Mouse (Mus musculus) thymus, postnatal 36 days (tissue): ENCODE measurements around the gene Uba2.
"Not testable (repeated sequence)": the region's sequence is repeated elsewhere in the genome, so short reads cannot be mapped to it uniquely, and the experiment has no call there.

ENCODE experiments used
- DNase-seq, 2 experiments: peaks; one replicate each; pipeline ENCODE4 v3.0.0; 2022; ENCODE audit warnings: mixed read lengths in 2 of 2

Uba2 gene

DNA sequence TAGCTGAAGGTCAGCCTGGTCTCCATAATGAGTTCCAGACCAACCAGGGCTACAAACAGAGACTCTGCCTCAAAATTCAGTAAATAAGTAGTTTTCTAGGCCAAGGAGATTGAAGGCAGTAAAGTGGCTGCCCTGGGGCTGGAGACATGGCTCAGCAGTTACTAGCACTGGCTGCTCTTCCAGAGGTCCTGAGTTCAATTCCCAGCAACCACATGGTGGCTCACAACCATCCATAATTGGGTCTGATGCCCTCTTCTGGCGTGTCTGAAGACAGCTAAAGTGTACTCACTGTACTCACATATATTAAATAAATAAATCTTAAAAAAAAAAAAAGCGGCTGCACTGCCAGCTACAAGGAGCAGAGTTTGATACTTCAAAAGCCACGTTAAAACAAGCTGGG, 3.4 kb downstream of the Uba2 start:
- no peak for DNase-seq

DNA sequence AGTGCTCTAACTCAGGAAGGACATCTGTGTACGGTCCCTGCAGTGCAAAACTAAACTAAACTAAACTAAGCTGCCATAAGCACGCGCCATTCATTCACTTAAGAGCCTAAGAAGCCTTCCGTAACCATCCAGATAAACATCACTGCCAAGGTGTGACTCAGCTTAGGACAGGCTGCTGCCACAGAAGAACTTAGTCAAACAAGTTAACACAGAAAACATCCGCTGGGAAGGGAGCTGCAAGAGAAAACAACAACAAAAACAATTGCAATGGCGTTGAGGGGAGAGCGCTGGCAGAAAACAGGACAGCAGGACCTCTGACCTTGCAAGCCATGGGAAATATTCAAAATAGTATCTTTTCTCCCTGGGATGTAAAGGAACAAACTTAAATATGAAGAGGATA, 4.7 kb downstream of the Uba2 start:
- no peak for DNase-seq

DNA sequence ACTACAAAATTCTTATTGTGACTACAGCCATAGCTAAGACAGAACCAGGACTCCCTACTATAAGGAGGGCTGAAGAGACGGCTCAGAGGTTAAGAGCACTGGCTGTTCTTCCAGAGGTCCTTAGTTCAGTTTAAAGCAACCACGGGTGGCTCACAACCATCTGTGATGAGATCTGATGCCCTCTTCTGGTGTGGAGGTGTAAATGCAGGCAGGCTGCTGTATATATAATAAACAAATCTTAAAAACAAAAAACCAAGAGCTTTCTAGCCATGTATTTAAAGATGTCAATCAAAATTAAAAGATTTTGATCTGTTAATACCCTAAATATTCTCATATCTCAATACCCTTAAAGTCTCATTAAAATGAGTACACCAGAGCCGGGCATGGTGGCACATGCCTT, 10.2 kb downstream of the Uba2 start:
- no peak for DNase-seq

DNA sequence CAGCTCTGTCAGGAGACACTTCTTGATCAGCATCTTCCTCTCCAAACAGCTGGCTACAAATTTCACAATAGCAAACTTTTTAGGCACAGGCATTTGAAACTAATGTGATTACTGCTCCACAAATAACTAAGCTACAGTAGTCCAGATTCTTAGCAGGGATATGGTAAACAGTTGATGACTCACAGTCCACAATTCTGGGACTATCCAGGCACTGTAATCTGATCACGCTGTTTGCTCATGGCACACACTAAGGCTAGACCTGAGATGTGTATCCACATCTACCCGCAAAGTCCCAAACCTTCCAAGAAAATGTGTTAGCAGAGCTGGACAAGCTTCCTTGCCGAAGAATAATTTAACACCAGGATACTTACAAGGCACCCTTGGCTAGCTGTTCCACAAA, 11.4 kb downstream of the Uba2 start:
- no peak for DNase-seq

DNA sequence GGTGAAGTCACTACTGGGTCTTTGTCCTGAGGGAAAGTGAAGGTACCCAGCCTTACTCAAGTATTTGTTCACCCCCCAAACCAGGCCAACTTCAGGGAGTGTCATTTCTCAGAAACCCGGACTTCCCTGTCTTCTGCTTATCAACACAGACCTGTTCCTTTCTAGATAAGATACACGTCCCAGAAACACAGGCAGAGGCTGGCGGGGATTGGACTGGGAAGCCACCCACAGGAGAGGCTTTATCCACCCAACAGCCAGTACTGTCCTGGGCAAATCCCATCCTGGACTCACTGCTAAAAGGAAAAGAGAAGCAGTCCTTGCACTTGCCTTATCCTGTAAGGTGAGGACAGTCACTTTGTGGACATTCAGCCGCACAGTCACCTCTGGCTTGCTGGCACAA, 22.2 kb downstream of the Uba2 start:
- DNase-seq: no peak

DNA sequence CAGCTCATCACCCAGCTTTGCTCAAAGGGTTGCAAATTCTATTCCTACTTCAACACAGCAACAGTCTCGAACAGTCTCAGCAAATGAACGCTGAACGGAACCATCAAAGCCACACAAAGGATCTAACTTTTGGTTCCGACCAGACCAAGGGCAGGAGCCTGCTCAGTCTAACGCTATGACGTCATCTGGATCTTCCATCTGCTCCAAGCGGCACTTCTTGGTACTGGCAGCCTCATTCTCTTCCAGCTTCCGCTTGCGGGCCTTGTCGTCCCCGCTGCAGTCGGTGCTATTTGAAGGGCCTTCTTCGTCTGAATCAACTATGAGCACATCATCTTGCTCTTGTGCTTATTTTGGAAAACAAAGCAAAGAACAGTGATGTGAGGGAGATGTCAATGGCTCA, 28.3 kb downstream of the Uba2 start:
- no peak for DNase-seq

DNA sequence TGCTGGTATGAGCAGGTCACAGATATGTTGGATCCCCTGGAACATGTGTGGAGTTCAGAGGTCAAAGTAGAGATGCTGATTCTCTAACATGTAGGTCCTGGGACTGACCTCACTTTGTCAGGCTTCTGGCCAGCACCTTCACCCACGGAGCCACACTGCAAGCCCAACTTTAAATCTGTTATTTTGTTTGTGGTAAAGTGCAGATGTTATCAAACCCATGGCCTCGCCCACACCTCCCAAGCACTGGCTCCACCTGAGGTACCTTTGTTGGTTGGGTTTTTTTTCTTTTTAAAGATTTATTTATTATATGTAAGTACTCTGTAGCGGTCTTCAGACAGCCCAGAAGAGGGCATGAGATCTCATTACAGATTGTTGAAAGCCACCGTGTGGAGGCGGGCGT, 29.9 kb downstream of the Uba2 start:
- no peak for DNase-seq

DNA sequence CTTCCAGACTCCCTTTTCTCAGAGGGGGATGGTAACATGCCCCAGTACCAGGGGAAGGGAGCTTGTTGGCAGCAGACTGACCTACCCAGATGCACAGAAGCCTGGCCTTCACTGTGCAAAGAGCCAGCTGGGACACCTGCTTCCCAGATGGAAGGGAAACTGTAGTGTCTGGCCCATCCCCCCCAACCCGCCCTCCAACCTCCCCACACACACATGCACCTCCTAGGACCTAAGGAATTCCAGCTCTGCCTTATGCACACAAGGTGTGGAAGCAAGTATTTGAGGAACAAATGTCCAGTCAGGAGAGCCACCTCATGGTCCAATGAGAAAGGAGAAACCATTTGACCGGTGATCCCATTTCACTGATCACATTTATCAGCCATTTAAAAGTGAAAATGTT, 35.1 kb downstream of the Uba2 start:
- DNase-seq: no peak

DNA sequence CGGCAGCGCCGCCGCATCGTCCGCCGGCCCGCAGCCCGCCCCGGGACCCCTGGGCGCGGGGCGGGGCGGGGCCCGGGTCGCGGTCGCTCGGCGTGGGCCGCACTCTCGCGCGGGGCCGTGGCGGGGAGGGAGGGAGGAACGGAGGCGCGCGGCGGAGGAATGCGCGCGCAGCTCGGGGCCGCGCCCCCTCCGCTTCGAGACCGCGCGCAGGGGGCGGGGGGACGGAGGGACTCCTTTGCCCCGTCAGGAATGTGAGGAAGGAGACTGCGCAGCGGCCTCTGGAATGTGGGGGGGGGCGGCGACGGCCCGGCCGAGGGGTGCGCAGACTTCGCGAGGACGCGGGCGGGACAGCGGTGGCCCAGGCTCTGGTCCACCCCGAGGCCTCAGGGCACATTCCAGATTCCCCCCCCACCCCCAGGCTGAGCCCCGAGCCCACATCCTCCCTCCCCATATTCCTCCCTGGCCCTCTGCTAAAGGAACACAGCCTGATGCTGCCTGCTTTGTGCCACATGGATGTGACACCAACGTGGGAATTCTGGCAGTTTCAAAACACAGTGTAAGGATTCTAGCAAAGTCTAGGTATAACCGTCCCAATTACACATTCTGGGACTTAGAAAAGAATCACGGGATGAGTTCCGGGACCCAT, 36.2 kb downstream of the Uba2 start, which contains the start of gene Wtip:
Gene Wtip, minus strand, starts transcription at position 152 of the 646 bp plus-strand sequence.
- DNase-seq: no peak

DNA sequence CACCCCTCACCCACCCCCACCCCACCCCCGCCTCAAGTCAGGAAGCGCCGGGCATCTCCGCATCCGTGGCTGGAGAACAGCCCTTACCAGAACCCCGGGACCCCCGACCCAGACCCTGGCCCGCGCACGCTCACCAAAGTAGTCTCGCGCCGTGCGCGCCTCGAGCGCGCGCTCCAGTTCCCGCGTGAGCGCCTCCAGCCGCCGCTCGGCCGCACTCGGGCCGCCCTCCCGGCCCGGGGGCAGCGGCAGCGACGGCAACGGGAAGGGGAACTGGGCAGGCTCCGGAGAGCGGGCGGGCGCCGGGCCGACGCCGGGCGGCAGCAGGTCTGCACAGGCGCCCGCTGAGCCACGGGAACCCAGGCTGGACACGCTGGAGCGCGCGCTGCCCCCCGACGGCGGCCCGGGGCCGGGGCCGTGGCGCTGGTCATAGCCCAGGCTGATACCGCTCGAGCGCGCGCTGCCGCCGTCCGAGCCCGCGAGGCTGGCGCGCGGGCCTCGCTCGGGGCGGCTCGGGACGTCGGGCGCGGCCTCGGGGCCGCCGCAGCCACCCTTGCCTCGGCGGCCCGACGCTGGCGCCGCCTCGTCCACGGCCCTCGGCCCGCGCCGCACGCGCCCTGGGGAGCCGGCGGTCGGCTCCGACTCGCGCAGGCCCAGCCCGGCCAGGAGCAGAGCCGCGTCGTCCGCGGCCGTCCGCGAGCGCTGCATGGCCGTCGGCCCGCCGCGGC, 36.9 kb downstream of the Uba2 start:
- DNase-seq: no peak

DNA sequence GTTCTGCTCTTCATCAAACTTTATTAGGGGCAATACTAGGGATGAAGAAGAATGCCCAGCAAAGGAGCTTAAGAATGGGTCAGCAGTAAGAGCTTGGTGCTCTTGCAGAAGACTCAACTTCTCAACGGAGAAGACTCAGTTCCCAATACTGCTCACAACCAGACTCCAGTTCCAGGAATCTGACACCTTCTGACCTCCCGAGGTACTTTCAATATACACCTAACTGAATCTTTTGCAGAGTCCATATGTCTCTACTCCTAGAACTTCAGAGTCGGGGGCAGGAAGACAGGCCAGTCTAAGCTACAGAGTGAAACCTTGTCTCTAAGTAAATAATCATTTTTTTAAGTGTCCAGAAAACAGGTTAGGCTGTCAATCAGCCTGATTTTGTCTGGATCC, 37.4 kb downstream of the Uba2 start:
- DNase-seq: no peak

DNA sequence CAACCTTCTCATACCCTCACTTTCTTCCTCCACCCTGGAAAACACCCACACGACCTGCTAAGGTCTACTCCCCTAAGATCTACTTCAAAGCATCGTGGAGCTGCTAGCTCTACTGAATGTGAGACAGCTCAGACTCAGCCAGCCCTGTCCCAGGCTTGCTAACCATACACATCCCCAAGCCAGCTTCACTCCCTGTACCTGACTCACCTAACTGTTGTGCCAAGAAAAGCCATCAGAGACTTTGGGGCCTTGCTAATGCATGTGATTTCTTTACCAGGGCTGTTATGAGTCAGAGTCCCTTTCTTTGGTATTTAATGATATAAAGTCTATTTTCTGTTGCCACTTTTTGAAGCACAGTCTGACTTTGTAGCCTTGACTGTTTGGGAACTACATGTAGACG, 38.3 kb downstream of the Uba2 start:
- DNase-seq: no peak

DNA sequence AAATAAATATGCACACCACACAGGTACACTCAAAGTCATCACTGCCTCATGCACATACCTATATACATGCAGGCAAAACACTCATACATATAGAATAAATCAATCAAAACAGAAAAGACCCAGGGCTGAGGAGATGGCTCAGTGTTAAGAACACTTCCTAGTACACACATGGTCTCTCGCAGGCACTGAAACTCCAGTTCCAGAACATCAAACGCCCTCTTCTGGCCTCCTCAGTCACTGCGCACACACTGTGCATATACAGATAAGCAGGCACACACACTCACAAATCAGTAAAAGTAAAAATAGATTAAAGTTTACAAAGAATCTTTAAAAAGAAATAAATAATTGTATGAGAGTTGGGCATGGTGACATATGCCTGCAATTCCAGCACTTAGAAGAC, 43.1 kb downstream of the Uba2 start:
- no peak for DNase-seq

DNA sequence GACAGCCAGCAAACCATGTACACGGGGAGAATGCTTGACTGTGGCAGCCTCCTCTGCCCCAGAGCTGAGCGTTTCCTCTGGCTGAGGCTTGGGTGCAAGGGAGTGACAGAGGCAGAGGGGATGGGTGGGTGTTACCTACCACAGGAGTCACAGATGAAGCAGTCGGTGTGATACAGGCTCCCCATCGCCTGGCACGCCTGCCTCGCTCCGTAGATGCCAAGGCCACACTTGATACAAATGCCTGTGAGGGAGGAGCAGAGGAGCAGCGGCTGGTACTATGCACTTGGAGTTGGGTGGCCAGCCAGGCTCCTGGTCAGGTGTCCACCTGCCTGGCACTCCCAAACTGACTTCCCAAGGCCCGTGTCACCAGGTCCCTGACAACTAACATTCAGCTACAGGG, 44.1 kb downstream of the Uba2 start:
- DNase-seq: no peak

DNA sequence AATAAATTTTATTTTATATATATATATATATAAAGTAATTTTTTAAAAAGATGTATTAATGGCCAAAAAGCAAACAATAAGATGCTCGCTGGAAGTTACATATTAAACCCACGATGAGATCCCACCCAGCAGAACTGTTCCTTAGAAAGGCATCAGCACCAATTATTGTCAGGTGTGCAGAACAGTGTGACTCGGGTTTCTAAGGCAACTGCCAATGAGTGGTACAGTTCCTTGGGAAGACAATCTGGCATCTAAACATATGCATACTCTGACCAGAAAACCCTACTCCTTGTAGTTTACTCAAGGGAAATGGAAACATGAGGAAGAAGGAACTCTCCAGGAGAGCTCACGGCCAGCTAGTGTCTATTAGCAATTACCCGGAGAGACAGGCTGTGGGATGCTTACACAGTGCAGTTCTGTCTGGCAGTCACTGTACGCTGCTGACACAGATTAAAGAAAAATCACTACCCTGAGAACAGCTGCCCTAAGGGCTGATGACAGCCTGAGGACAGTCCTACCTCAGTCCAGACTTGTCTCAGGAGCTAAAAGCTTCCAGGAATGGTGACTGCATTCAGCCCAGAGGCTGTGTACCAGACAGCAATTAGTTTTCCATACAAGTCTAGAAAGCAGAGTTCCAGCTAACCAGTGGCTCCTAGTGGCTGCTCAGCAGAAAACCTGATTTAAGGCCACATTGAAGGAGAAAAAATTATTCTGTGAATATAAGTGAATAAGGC, 46.2 kb downstream of the Uba2 start:
- DNase-seq: no peak

DNA sequence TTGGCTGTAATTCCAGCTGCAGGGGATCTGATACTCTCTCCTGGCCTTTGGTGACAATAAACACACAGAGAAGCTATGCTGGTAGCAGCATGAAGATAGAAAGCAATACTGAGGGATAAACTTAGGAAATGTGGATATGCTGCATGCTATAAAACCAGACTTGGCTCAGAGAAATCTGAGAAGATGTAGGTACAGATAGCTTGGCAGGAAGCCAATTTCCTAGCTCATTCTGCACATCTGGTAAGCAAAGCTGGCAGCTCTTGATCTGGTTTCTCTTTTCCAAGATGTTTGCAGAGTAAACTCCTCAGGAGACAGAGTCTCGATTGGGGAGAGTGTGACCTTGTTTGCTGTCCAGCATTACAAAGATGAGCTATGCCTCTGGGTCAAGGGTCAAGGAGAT, 48.8 kb downstream of the Uba2 start:
- not testable (repeated sequence) for DNase-seq

DNA sequence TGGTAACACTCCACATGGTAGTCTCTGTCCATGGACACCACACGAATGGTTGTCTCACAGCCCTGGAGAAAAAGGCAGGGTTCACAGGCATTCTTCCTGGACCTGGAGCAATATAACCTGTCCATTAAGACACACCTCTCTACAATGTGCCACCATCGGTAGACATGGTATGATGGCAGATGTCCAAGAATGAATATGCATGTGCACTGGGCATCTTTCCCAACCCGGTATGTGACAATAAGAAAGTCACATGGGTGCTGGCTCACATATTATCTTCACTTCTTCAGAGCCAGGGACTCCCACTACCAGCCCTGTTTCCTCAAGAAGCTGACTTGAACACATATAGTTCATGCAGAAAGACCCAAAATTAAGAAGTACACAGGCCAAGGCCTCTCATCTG, 52.8 kb downstream of the Uba2 start:
- no peak for DNase-seq

DNA sequence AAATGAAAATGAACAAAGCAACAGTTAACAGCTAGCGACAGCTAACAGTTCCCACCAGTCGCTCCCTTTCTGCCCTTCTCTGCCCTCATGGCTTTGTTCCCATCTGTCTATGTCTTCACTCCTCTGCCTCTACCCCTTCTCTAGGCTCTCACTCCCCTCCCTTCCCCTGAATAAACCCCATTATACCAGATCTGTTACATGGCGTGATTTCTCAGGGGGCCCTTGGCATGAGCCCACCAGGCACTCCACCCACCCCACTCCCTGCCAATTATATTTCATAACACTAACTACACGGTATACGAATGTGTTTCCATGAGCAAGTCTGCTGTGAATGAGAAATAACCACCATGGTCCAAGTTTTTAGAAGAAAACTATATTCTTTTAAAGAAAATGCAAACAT, 60.2 kb downstream of the Uba2 start:
- no peak for DNase-seq

DNA sequence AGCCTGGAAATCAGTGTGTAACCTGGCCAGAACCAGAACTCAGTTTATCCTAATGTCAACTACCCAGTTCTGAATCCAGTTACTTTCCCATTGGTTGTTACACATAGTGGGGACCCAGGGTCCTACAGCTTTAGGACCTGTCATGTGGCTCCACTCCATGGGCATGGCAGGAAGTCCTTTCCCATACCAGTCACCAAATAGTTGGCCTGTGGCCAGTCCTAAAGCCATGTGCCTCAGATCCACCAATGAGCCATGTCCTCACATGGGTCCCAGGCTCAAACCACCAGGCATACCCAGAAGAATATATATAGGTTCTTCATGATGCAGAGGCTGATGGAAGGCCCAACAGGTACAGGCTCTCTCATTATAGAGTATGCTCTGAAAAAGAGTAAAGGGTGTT, 68.1 kb downstream of the Uba2 start:
- DNase-seq: no peak

DNA sequence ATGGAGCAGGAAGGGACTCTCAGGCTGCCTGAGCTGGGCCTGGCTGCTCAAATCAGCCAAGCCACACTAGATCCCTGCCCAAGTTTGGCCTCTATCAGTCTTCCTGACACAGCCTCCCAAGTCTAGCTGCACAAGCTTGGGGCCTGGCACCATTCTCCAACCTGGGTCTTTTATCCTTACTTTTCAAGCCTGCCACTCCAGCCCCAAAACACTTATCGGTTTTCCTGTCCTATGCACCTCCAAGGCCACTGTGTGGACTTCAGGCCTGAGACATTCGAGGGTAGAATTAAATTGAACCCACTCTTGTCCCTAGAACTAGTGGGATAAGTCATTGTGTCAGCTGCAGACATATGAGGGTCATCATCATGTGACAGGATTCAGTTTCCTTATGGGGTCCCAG, 69.4 kb downstream of the Uba2 start:
- no peak for DNase-seq

DNA sequence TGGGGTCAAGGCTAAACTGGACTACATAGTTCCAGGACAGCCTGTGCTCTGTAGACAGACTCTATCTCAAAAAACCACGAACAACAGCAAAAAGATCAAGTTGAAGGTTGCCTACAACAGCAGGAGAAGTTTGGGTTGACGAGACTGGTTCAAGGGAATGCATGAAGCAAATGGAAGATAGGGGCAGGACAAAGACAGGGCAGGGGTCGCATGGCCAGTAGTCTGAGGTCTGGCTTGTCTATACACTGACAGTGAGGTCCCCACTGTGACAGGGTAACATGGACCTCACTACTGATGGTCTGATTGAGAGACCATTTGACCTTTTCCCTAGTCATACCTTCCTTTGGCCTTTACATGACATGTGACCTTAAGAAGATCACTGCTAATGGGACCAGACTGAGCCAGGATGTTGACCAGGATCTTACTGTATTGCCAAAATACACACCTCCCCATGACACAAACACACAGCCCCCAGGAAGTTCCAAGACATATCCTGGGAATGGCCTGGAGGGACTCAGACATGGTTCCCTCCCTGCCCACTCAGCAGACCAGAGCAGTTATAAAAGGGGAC, 74.4 kb downstream of the Uba2 start, which contains the start of gene Scgb1b30:
Gene Scgb1b30, plus strand, starts transcription at position 521 of the 571 bp plus-strand sequence.
- DNase-seq: no peak
